Mouse (Mus musculus) ES-Bruce4 (cell line): ENCODE data around the gene Ap3m1.

Source experiments
- CTCF ChIP-seq: IDR thresholded peaks from one replicate; pipeline ENCODE4 v1.8.1; 2011; ENCODE audit warnings: low read depth, low read length
- POLR2A ChIP-seq: IDR thresholded peaks from one replicate; pipeline ENCODE4 v1.8.1; 2011; ENCODE audit warnings: low read length; ENCODE audit not compliant: insufficient read depth

DNA sequence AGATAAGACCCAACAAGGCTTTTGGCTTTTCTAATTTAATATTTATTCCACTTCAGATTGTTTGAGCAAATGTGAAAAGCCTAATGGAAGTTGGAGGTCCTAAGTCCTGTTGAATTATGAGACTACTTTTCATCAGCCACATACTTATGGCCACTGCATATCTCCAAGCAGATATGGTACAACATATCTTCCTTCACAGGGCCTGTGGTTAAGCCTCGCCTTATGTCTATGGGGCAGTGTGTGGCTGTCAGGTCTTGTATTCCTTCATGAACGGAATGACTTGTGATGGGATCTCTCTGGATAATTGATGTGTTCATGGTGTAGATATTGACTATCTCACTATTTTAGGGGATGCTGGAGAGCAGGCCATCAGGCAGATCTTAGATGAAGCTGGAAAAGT, 56.8 kb downstream of the Ap3m1 start:
- TF ChIP-seq POLR2A (no peak), CTCF (no peak)
